Mouse (Mus musculus) adrenal gland, postnatal 10 days (tissue): Measurements from ENCODE around the gene Fn1. TPM values are rescaled to one million over a fixed set of nuclear protein-coding genes. Genes with fewer than 3 reads are reported as not detected.

ENCODE experiments used
- DNase-seq: peaks from one replicate; pipeline ENCODE4 v3.0.0; 2021; ENCODE audit warnings: mixed read lengths
- total RNA-seq, 2 experiments: library from RNA; stranded (reverse); gene quantifications; 2 replicates each; pipeline ENCODE4 v1.2.3; 2021

The Fn1 gene
- total RNA-seq, 2 experiments from 2014 or later, result 329 to 502 TPM

- no peak for DNase-seq
Measured at GRCm38 (mm10) chr1:71651315-71651714, 1.7 kb downstream of the Fn1 start.

DNA sequence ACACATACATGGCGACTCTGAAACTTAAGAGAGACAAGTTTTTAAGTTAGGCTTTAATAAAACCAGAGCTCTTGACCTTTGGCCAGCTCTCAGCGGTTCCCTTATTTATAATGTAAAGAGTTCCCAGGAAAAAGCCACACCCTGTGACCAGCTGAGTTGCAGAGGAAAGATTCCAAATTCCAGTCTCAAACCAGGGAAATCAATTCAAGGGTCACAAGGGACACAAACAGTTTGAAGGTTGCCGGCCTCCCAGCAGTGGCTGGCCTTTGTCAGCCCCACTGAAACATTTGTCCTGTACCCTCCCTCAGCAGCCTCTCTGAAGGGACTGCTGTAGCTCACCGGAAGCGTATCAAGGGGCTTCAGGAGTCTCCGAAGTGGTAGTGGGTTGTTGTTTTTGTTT is 2.3 kb downstream of the Fn1 start:
- DNase-seq, result peak; percentile 7

GRCm38 (mm10) chr1:71648166-71648565 is 4.8 kb downstream of the Fn1 start:
- no peak for DNase-seq

GRCm38 (mm10) chr1:71646774-71647173 is 6.2 kb downstream of the Fn1 start:
- DNase-seq, result no peak

GRCm38 (mm10) chr1:71645999-71646398 is 7.0 kb downstream of the Fn1 start:
- no peak for DNase-seq

GRCm38 (mm10) chr1:71645466-71645865 is 7.5 kb downstream of the Fn1 start:
- DNase-seq, result no peak

DNA sequence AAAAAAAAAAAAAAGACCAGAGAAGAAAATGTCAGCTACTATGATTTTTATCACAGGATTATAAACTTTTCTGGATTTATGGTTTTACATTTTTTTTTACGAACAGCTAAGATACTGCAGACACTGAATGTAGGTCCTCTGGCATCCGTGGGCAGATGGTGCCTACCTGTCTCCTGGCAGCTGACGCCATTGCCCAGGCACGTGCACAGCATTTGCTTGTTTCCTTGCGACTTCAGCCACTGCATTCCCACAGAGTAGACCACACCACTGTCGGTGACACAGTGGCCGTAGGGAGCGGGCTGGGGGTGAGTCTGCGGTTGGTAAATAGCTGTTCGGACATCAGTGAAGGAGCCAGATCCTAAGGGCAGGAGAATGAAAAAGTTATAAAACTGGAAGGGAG is 10.2 kb downstream of the Fn1 start:
- no peak for DNase-seq

GRCm38 (mm10) chr1:71641206-71641605 is 11.8 kb downstream of the Fn1 start:
- DNase-seq, result no peak

DNA sequence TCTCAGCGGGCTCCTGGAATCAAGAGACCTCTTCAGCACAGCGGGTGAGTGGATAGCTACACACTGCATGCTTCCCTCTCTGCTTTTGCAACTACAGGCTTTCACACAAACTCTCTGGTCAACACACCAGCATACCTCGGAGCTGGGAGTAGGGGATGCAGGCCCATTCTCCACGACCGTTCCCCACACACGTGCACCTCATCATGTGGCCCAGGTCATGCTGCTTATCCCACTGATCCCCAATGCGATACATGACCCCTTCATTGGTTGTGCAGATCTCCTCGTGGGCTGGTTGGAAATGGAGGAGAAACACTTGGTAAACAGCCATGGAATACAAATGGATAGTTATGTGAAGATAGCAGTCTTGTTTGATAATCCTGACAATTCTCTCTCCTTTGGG is 12.8 kb downstream of the Fn1 start:
- no peak for DNase-seq

DNA sequence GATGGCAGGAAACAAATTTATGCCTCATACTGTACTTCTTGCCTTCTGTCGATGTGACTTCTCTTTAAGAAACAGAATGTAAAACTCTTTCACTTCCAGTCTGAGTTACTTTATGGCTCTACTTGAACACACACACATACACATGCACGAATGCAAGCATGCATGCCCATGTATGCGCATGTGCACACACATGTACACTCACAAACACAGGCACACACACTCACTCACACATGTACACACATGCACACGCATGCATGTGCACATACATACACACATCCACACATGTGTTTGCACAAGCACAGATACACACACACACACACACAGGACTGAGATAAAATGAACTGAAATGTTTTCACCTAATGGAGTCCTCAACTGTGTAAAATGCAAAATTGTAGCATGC is 16.3 kb downstream of the Fn1 start:
- no peak for DNase-seq

- DNase-seq, result no peak
Measured at GRCm38 (mm10) chr1:71636116-71636515, 16.9 kb downstream of the Fn1 start.

DNA sequence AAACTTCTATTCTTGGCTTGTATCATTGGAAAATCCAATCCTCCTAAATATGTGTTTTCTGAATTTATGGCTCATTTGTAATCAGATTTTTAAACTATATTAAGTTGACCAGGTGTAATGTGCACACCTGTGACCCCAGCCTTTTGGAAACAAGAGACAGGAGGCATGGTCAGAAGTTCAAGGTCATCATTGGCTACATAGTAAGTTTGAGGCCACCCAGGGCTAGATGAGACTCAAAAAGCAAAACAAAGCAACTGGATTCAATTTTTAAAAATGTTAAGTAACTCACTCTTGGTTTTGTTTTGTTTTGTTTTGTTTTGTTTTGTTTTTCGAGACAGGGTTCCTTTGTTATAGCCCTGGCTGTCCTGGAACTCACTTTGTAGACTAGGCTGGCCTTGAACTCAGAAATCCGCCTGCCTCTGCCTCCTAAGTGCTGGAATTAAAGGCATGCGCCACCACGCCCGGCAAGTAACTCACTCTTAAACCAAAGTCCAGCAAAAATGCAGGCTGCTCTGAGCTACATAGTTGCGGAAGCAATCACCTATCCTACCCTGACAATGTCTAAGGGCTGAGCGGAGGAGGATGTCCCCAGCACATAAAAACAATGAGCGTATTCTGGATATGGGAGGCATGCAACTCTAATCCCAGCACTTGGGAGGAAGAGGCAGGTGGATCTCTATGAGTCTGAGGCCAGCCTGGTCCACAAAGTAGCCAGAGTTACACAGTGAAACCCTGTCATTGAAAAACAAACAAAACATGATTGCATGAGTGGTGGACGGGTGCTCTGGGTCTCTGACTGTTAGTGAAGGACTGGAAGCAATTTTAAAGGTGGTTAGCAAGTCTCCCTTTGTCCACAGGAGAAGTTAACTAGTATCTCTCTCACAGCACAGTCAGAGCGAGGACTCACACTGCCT is 17.6 kb downstream of the Fn1 start:
- no peak for DNase-seq

DNA sequence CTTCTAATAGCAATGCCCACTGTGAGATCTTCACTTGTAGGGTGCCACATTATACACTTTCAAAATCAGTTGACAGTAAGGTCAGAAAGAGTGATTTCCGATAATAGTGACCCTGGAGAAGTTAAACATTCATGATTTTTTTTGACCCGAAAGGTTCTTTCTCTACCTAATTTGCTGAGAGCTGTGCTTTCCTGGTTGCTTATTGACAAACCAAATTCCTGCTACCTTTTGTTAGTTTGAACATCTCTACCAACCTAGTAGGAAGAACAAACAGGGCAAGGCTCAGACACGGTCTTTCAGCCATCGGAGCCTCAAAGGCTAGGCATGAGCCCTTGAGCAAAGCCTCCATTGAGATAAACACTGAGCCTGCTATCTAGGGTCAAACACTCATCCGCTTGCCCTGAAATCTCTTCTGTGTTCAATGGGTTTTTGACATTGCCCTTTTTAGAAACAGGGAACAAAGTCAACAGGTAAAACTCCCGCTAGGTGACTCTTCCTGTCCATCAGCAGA is 18.5 kb downstream of the Fn1 start:
- DNase-seq, result no peak

DNA sequence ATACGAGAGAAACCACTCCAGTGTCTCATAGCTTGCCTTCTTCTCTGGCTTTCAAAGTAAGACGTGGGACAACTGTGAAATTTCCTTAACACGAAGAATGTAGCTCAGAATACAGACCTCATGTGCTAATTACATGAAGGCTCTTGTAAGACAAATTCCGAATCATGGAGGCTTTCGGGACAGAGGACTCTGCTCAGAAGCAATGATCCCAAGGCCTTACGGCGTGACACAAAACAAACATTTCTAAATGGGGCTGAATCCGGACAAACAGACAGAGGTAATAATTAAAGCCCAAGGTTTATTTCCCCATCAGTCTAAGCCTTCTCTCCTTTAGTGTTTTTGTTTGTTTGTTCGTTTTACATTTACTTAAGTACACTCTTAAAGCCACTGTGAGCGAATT is 20.6 kb downstream of the Fn1 start:
- no peak for DNase-seq

GRCm38 (mm10) chr1:71631811-71632210 is 21.2 kb downstream of the Fn1 start:
- DNase-seq, result no peak

- no peak for DNase-seq
Measured at GRCm38 (mm10) chr1:71630243-71630642, 22.8 kb downstream of the Fn1 start.

GRCm38 (mm10) chr1:71623625-71624024 is 29.4 kb downstream of the Fn1 start:
- no peak for DNase-seq

- no peak for DNase-seq
Measured at GRCm38 (mm10) chr1:71621526-71621925, 31.5 kb downstream of the Fn1 start.

DNA sequence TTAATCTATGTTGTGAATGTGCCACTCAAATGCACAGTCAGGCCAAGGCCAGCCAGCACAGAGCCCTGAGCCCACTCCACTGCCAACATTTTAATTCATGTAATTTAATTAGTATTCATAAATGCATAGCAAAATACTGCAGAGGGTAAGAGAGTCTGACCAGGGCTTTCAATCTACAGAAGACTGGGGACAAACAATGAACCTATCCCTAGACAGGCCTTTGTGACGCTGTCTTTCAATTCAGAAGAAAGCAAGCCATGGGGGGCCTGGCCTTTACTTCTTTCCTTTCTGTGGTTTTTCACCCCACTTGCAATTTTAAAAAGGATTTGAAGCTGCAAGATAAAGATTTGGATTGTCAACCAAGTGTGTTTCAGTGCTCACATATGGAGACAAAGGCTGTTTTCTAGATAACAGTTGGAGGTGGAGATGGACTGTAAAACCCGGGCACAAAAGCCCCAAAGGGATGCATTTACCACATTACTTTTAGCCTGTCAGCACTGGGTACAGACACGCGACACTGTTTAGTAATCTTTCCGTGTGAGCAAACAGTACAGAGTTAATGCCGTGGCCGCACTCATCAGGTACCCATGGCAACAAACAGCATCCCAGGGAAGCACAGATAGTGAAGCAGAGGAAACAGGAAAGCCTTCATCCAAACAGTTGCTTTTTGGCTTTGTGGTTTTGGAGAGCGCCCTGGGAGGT is 38.3 kb downstream of the Fn1 start:
- DNase-seq, result no peak

GRCm38 (mm10) chr1:71612256-71612655 is 40.7 kb downstream of the Fn1 start:
- no peak for DNase-seq

GRCm38 (mm10) chr1:71609916-71610315 is 43.1 kb downstream of the Fn1 start:
- DNase-seq, result no peak

DNA sequence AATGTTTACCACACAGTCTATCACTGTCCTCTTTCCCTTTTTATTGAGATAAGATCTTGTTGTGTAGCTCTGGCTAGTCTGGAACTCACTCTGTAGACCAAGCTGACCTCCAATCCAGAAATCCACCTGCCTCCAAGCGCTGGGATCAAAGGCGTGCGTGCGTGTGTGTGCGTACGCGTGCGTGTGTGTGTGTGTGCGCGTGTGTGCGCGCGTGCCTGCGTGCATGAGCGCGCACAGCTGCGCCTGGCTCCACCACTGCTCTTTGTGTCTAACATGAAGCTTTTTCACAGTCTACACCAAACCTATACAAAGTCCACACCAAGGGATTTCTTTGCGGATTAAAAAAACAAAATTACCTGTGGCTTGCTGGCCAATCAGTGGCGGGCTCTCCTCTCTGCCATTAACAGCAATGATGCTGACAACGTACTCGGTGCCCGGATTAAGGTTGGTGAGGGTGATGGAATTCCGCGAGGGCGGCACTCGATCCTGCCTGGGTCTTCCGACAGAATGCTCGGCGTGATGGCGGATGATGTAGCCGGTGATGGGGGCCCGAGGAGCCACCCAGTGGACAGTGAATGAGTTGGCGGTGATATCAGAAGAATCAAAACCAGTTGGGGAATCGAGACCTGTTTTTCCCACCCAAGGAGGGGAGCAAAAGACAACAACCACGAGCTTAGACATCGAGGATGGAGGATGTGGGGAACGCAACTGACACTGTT is 43.8 kb downstream of the Fn1 start:
- no peak for DNase-seq
